Mouse (Mus musculus): Measurements from ENCODE around the gene Ripor1. TPM values are rescaled to one million over a fixed set of nuclear protein-coding genes. Genes with fewer than 3 reads are reported as not detected.
"Not testable (repeated sequence)": the region's sequence is repeated elsewhere in the genome, so short reads cannot be mapped to it uniquely, and the experiment has no call there.

The Ripor1 gene
- 47.3 and 49.1 TPM in 2 replicates for polyA plus RNA-seq (2012; rRNA removed)

DNA sequence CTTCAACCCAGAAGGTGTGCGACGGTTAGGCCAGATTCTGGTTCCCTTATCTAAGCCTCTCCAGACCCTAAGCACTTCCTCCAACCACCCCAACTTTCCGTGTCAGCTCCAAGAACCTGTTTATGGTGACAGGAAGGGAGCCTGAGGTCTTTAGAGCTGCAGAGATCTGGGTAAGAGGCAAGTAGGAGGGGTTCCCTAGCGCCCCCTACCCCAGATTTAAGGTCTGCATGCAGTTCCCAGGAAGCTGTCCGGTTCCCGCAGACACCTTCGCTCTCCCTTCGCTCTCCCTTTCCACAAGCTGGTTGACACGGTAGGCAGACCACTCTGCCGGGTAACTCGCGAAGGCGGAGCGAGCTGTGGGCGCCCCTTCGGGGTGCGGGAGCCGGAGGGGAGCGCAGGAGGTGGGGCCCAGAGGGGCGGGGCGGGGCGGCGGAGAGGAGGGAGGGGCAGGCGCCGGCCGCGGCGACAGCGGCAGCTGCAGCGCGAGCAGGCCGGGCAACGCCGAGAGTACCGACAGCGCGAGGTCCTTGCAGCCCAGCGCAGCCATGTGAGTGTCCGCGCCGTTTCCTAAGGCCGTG lies at the start of gene Ripor1:
TSS of gene Ripor1 (plus strand) at position 452 of the 578 bp plus-strand sequence.
- H3K27ac ChIP-seq (ENCODE audit: insufficient read depth, low read length) = peak within 1 kb of the TSS; percentile 81
- 0 out of 2 replicates have a peak, but pooled peaks have one; percentile 25 for TF ChIP-seq CTCF (IDR thresholded peaks at IDR 0.05; ENCODE audit: extremely low read depth, insufficient read depth, low read length)
- TF ChIP-seq POLR2A (IDR thresholded peaks at IDR 0.05; ENCODE audit: extremely low read depth, insufficient read depth, low read length) = peak; percentile 76; the same call in 1 of the 2 replicates
- peak within 1 kb of the TSS; percentile 70 for H3K4me3 ChIP-seq (ENCODE audit: insufficient read depth, low read length)
- H3K4me1 ChIP-seq (ENCODE audit: control insufficient read depth, insufficient read depth, low read length) = peaks cover 10% of the 10 kb centered on the region

- Histone ChIP-seq H3K4me1 (ENCODE audit: control insufficient read depth, insufficient read depth, low read length) (peaks cover 7% of the 10 kb centered on the region; the same call in 1 of the 2 replicates), H3K27ac (ENCODE audit: insufficient read depth, low read length) (no peak overlapping the region), H3K4me3 (ENCODE audit: insufficient read depth, low read length) (no peak overlapping the region)
- no peak for TF ChIP-seq POLR2A (IDR thresholded peaks at IDR 0.05; ENCODE audit: extremely low read depth, insufficient read depth, low read length)
- no peak for TF ChIP-seq CTCF (IDR thresholded peaks at IDR 0.05; ENCODE audit: extremely low read depth, insufficient read depth, low read length)
Observed at GRCm38 (mm10) chr8:105562863-105563262, 42.2 kb upstream of the Ripor1 start.

DNA sequence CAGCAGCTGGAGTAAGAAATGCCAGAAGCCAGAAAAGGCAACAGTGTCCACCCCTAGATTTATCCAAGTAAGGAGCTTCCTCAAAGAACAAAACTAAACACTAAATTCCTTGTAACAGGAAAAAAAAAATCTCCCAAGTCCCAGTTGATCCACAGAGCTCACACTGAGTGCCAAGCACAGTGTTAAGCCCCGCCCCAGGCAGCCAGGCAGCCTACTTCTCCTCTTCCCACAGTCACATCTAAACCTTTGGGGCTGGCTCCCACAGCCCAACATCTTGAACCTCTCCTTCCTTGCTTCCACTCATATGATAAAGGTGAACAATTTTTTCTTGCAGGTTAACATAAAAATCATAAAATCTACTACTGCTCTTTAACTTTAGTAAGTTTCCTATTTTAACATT lies 41.2 kb upstream of the Ripor1 start:
- H3K4me3 ChIP-seq (ENCODE audit: insufficient read depth, low read length) = no peak overlapping the region
- H3K4me1 ChIP-seq (ENCODE audit: control insufficient read depth, insufficient read depth, low read length) = peaks cover 7% of the 10 kb centered on the region; the same call in 1 of the 2 replicates
- no peak overlapping the region for H3K27ac ChIP-seq (ENCODE audit: insufficient read depth, low read length)
- TF ChIP-seq CTCF (IDR thresholded peaks at IDR 0.05; ENCODE audit: extremely low read depth, insufficient read depth, low read length) (no peak), POLR2A (IDR thresholded peaks at IDR 0.05; ENCODE audit: extremely low read depth, insufficient read depth, low read length) (no peak)

DNA sequence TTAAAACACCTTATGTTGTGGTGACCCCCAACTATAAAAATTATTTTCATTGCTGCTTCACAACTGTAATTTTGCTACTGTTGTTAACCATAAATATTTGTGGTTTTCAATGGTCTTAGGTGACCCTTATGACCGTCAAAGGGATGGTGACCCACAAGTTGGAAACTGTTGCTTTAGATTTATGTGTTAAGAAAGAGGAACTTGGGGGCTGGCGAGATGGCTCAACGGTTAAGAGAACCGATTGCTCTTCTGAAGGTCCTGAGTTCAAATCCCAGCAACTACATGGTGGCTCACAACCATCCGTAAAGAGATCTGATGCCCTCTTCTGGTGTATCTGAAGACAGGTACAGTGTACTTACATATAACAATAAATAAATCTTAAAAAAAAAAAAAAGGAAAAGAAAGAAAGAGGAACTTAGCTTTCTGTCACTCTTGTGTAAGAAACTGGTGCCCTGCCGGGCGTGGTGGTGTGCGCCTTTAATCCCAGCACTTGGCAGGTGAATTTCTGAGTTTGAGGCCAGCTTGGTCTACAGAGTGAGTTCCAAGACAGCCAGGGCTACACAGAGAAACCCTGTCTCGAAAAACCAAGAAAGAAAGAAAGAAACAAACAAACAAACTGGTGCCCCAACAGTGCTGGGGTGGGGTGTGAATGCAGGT lies 40.4 kb upstream of the Ripor1 start:
- not testable (repeated sequence) for H3K27ac ChIP-seq (ENCODE audit: insufficient read depth, low read length)

GRCm38 (mm10) chr8:105565401-105565881 lies 39.6 kb upstream of the Ripor1 start:
- Histone ChIP-seq H3K27ac (ENCODE audit: insufficient read depth, low read length) (peak overlapping the region; percentile 32), H3K4me3 (ENCODE audit: insufficient read depth, low read length) (peak overlapping the region; percentile 77), H3K4me1 (ENCODE audit: control insufficient read depth, insufficient read depth, low read length) (peaks cover 7% of the 10 kb centered on the region; the same call in 1 of the 2 replicates)
- no peak for TF ChIP-seq POLR2A (IDR thresholded peaks at IDR 0.05; ENCODE audit: extremely low read depth, insufficient read depth, low read length)
- no peak for TF ChIP-seq CTCF (IDR thresholded peaks at IDR 0.05; ENCODE audit: extremely low read depth, insufficient read depth, low read length)

More for the DNA sequence above, 40.4 kb upstream of the Ripor1 start:
- H3K4me1 ChIP-seq (ENCODE audit: control insufficient read depth, insufficient read depth, low read length) = not testable (repeated sequence)
- peak overlapping the region; percentile 77 for H3K4me3 ChIP-seq (ENCODE audit: insufficient read depth, low read length)

- Histone ChIP-seq H3K4me1 (ENCODE audit: control insufficient read depth, insufficient read depth, low read length) (peaks cover 7% of the 10 kb centered on the region; the same call in 1 of the 2 replicates), H3K4me3 (ENCODE audit: insufficient read depth, low read length) (peak within 1 kb of the TSS; percentile 77), H3K27ac (ENCODE audit: insufficient read depth, low read length) (peak within 1 kb of the TSS; percentile 32)
- peak; percentile 80 for TF ChIP-seq CTCF (IDR thresholded peaks at IDR 0.05; ENCODE audit: extremely low read depth, insufficient read depth, low read length)
- no peak; the same call in 1 of the 2 replicates for TF ChIP-seq POLR2A (IDR thresholded peaks at IDR 0.05; ENCODE audit: extremely low read depth, insufficient read depth, low read length)
Observed at GRCm38 (mm10) chr8:105565952-105566702, 38.9 kb upstream of the Ripor1 start, which contains the start of gene Atp6v0d1. Gene Atp6v0d1 (minus strand): TSS chr8:105566047.

GRCm38 (mm10) chr8:105566703-105567595 lies 38.1 kb upstream of the Ripor1 start:
- TF ChIP-seq CTCF (IDR thresholded peaks at IDR 0.05; ENCODE audit: extremely low read depth, insufficient read depth, low read length) (no peak), POLR2A (IDR thresholded peaks at IDR 0.05; ENCODE audit: extremely low read depth, insufficient read depth, low read length) (no peak)
- Histone ChIP-seq H3K4me1 (ENCODE audit: control insufficient read depth, insufficient read depth, low read length) (peaks cover 7% of the 10 kb centered on the region; the same call in 1 of the 2 replicates), H3K27ac (ENCODE audit: insufficient read depth, low read length) (no peak overlapping the region), H3K4me3 (ENCODE audit: insufficient read depth, low read length) (peak overlapping the region; percentile 77)

- TF ChIP-seq CTCF (IDR thresholded peaks at IDR 0.05; ENCODE audit: extremely low read depth, insufficient read depth, low read length) (no peak), POLR2A (IDR thresholded peaks at IDR 0.05; ENCODE audit: extremely low read depth, insufficient read depth, low read length) (no peak)
- H3K27ac ChIP-seq (ENCODE audit: insufficient read depth, low read length) = no peak overlapping the region
- H3K4me1 ChIP-seq (ENCODE audit: control insufficient read depth, insufficient read depth, low read length) = no peaks in the 10 kb centered on the region
- no peak overlapping the region for H3K4me3 ChIP-seq (ENCODE audit: insufficient read depth, low read length)
Observed at GRCm38 (mm10) chr8:105571810-105572209, 33.2 kb upstream of the Ripor1 start.
